Mouse (Mus musculus) embryonic facial prominence, embryonic 13.5 days (tissue): Measurements from ENCODE around the gene Lrwd1. TPM values are rescaled to one million over a fixed set of nuclear protein-coding genes. Genes with fewer than 3 reads are reported as not detected.

Experiments used
- ATAC-seq: fragments of 200-750 bp; cut with Nextera tagmentation; 2 replicates; pipeline ENCODE4 v1.8.0; 2017; ENCODE audit warnings: low read depth; ENCODE audit not compliant: insufficient number of reproducible peaks, insufficient read depth, low FRiP score, low TSS enrichment
- H3K27ac ChIP-seq: fragments of 300-500 bp; sonication (generic); 2 replicates; pipeline ENCODE4 v1.5.1; 2015; ENCODE audit warnings: moderate library complexity, mild to moderate bottlenecking, inconsistent platforms
- H3K27me3 ChIP-seq: fragments of 300-500 bp; sonication (generic); 2 replicates; pipeline ENCODE4 v1.6.1; 2015; ENCODE audit warnings: mild to moderate bottlenecking, inconsistent platforms
- H3K36me3 ChIP-seq: fragments of 300-500 bp; sonication (generic); 2 replicates; pipeline ENCODE4 v1.6.1; 2015; ENCODE audit warnings: mild to moderate bottlenecking, inconsistent platforms
- H3K4me1 ChIP-seq: fragments of 300-500 bp; sonication (generic); 2 replicates; pipeline ENCODE4 v1.6.1; 2015; ENCODE audit warnings: inconsistent platforms
- H3K4me2 ChIP-seq: fragments of 300-500 bp; sonication (generic); 2 replicates; pipeline ENCODE4 v1.6.1; 2015; ENCODE audit warnings: moderate library complexity, mild to moderate bottlenecking, inconsistent platforms
- H3K4me3 ChIP-seq: fragments of 300-500 bp; sonication (generic); 2 replicates; pipeline ENCODE4 v1.5.1; 2015; ENCODE audit warnings: mild to moderate bottlenecking, inconsistent platforms
- H3K9ac ChIP-seq: fragments of 300-500 bp; sonication (generic); 2 replicates; pipeline ENCODE4 v1.6.1; 2015; ENCODE audit warnings: mild to moderate bottlenecking, inconsistent platforms
- H3K9me3 ChIP-seq: fragments of 300-500 bp; sonication (generic); 2 replicates; pipeline ENCODE4 v1.6.1; 2016; ENCODE audit warnings: inconsistent platforms
- WGBS: fragments of 180-500 bp; shearing (Covaris S2); methylation state at CpG from one replicate; pipeline ENCODE4 v1.1.7; 2015; ENCODE audit warnings: mixed read lengths; 5-methylcytosine and 5-hydroxymethylcytosine counted together
- polyA plus RNA-seq: library from polyadenylated mRNA; unstranded; fragments of >200 nt; fragmentation: Nextera tagmentation; extraction: Ambion mirVana; gene quantifications from 2 replicates; pipeline ENCODE4 v1.2.1, GENCODE M21; 2015

Lrwd1 gene
- polyA plus RNA-seq, 1 experiment from 2014 or later, result 42.1 TPM

DNA sequence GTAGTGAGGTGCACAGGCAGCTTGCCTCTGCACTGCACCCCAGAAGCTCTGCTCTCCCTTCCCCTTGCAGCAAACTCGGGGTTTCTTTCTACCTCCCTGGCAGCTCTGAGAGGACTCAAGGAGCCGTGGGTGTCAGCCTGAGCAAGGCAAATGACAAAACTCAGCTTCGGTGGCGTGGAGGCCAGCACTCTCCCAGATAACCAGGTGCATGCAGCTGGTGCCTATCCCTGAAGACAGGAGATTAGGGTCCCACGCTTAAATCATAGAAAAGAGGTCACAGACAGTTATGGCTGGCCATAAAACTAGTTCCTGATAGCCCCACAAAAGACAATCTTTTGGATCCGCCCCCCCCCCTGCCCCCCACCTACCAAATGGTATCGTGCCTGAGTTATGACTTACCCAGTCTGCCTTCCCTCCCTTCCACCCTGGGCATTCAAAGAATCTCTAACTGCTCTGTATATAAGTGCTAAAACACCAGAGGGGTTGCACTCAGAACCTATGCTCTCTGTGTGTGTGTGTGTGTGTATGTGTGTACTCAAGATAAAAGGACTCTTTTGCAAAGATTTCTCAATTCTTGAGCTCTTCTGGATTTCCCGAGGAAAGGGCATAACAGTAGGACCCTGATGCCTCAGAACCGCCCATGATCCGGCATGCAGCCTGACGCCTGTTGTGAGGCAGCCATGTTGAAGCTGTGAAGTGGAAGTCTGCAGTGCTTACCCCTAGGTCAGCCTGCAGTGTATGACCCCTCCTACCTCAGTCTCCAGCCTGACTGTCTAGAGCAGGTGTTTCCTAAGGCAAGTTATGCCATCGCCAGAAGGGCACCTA lies 8.9 kb upstream of the Lrwd1 start:
- H3K27ac ChIP-seq, result no peak overlapping the region
- no peak for ATAC-seq
- WGBS, result 76% methylated on average over 12 of the region's 12 CpGs
- H3K36me3 ChIP-seq, result peaks cover 29% of the 10 kb centered on the region
- no peaks in the 10 kb centered on the region for H3K4me1 ChIP-seq
- no peak overlapping the region for H3K9ac ChIP-seq
- H3K27me3 ChIP-seq, result no peaks in the 10 kb centered on the region
- H3K4me3 ChIP-seq, result no peak overlapping the region
- H3K9me3 ChIP-seq, result no peaks in the 10 kb centered on the region; the same call in 1 of the 2 replicates
- H3K4me2 ChIP-seq, result no peak overlapping the region

DNA sequence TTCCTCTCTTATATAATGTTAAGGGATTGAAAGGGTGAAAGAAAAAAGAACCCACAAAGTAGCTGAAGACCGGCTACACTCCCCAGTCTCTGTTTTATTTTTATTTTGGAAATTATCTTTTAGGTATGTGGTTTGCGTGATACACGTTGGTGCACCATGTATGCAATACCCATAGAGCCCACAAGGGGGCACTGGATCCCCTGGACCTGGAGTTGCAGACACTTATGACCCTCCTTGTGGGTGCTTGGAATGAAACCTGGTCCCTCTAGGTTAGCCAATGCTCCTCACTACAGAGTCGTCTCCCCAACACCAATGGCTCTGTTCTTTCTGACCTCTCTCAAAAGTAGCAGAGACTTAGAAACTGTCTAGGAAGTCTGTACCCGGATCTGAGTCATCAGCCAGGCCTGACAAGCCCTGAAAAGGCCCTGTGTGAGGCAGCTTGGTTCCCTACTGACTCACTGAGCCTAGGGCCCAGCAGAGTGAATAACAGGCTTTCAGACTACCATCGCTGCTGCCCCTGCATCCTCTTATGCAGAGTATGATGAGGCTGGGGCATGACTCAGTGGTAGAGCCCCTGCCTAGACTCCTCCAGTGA lies 7.4 kb upstream of the Lrwd1 start:
- H3K36me3 ChIP-seq, result peaks cover 44% of the 10 kb centered on the region
- no peak overlapping the region for H3K9ac ChIP-seq
- H3K4me1 ChIP-seq, result no peaks in the 10 kb centered on the region
- no peak overlapping the region for H3K27ac ChIP-seq
- no peak for ATAC-seq
- no peaks in the 10 kb centered on the region for H3K27me3 ChIP-seq
- no peak overlapping the region for H3K4me2 ChIP-seq
- 86% methylated on average over 6 of the region's 6 CpGs for WGBS
- H3K4me3 ChIP-seq, result no peak overlapping the region
- no peaks in the 10 kb centered on the region; the same call in 1 of the 2 replicates for H3K9me3 ChIP-seq

DNA sequence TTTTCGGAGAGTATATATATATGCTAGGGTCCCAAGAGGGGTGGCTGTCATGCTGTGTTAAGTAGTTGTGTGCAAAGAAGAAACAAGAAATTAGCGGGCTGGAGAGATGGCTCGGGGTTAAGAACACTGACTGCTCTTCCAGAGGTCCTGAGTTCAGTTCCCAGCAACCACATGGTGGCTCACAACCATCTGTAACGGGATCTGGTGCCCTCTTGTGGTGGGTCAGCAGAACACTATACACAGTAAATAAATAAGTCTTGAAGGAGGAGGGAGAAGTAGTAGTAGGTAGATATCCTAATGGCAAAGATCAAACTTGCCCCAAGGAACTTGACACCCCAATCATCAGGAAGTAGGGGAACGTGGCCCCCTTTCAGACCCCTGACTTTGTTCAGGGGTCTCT lies 6.9 kb upstream of the Lrwd1 start:
- no peaks in the 10 kb centered on the region; the same call in 1 of the 2 replicates for H3K4me1 ChIP-seq
- no peaks in the 10 kb centered on the region for H3K27me3 ChIP-seq
- WGBS, result 81% methylated on average over 5 of the region's 5 CpGs
- no peak for ATAC-seq
- H3K27ac ChIP-seq, result no peak overlapping the region
- H3K4me2 ChIP-seq, result no peak overlapping the region
- no peak overlapping the region for H3K4me3 ChIP-seq
- H3K36me3 ChIP-seq, result peaks cover 49% of the 10 kb centered on the region
- no peak overlapping the region for H3K9ac ChIP-seq
- no peaks in the 10 kb centered on the region; the same call in 1 of the 2 replicates for H3K9me3 ChIP-seq

DNA sequence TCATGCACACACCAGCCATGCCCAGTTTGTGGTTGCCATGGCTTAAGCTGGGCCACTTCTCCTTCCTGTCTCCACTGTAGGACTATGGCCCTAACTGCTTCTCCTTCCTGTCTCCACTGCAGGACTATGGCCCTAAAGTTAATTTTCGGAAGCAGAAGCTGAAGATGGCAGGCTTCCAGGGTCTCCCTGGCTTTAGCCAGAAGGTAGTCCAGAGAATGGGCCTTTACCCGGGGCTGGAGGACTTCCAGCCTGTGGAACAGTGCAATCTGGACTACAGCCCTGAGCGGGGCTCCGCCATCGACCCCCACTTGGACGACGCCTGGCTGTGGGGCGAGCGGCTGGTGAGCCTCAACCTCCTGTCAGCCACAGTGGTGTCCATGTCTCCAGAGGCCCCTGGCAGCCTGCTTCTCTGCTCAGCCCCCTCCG lies 4.2 kb upstream of the Lrwd1 start:
- Histone ChIP-seq H3K27me3 (no peaks in the 10 kb centered on the region), H3K9me3 (no peaks in the 10 kb centered on the region; the same call in 1 of the 2 replicates), H3K4me1 (peaks cover 14% of the 10 kb centered on the region), H3K9ac (no peak overlapping the region), H3K4me3 (no peak overlapping the region), H3K27ac (no peak overlapping the region), H3K36me3 (peaks cover 49% of the 10 kb centered on the region), H3K4me2 (no peak overlapping the region)
- 94% methylated on average over 10 of the region's 10 CpGs for WGBS
- ATAC-seq, result no peak

DNA sequence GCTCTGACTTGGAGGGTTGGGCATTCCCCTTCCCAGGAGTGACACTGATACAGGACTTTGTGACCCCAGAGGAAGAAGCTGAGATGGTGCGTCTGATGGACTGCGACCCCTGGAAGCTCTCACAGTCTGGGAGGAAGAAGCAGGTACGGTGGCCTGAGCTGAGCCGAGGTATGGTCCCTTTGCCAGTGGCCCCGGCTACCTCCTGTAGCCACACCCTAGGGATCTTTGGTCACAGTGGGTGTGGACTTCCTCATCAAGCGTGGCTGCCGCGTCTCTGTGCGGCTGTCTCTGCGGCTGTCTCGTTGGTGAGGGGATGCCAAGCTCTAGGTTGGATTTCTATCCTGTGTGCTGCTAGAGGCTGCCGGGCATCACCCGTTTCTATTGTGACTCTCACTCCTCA lies 3.5 kb upstream of the Lrwd1 start:
- WGBS, result 96% methylated on average over 13 of the region's 13 CpGs
- H3K4me1 ChIP-seq, result peaks cover 21% of the 10 kb centered on the region
- no peak overlapping the region for H3K4me2 ChIP-seq
- no peak overlapping the region for H3K4me3 ChIP-seq
- H3K27ac ChIP-seq, result no peak overlapping the region
- no peak overlapping the region for H3K9ac ChIP-seq
- H3K36me3 ChIP-seq, result peaks cover 49% of the 10 kb centered on the region
- H3K9me3 ChIP-seq, result no peaks in the 10 kb centered on the region; the same call in 1 of the 2 replicates
- H3K27me3 ChIP-seq, result no peaks in the 10 kb centered on the region
- no peak for ATAC-seq

DNA sequence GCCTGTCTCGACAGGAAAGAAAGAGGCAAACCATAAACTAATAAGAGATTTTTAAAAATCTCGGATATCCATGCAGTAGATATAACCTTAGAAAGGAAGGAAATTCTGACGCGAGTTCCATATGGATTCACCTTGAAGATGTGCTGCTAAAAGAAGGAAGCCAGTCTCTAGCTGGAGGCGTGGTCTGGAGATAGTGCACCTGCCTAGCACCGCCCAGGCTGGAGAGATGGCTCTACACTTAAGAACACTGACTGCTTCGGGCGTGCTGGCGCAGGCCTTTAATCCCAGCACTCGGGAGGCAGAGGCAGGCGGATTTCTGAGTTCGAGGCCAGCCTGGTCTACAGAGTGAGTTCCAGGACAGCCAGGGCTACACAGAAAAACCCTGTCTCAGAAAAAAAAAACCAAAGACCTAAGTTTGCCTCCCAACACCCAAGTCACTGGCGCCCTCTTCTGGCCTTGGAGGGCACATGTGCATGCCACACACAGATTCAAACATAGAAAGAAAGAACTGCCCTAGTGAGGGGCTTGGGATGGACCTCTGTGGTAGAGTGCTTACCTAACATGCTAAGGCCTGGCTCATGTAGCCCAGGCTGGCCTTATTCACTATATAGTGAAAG lies 1.9 kb upstream of the Lrwd1 start:
- 79% methylated on average over 13 of the region's 13 CpGs for WGBS
- Histone ChIP-seq H3K36me3 (peaks cover 60% of the 10 kb centered on the region), H3K4me1 (peaks cover 22% of the 10 kb centered on the region), H3K9me3 (no peaks in the 10 kb centered on the region), H3K27ac (no peak overlapping the region), H3K9ac (no peak overlapping the region), H3K4me3 (no peak overlapping the region), H3K27me3 (no peaks in the 10 kb centered on the region), H3K4me2 (no peak overlapping the region)
- no peak for ATAC-seq

DNA sequence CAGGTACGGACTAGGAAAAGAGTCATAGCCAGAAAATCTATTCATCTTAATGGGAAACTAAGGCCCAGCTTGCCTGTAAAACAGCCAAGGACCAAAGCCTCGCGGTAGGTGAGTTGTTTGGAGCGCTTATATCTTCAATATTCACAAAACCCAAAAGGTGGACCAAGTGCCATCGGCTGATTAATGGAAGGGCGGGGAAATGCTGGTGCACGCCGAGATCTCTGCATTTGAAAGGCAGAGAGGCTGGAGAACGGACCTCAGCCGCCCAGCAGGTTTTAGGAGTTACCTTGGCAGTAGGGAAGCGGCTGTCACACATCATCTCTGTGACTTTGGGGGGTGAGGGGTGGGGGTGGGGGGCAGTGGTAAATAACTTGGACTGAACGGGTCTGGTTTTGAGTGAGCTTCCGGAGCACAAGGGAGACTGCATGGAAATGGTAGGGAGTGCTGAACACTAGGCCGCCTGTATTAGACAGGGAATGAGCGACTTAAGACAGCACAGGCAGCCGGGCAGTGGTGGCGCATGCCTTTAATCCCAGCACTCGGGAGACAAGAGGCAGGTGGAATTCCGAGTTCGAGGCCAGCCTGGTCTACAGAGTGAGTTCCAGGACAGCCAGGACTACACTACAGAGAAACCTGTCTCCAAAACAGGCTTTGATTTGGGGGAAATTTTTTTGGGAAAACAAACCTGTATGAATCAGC lies 567 bp upstream of the Lrwd1 start:
- Histone ChIP-seq H3K4me3 (peak overlapping the region; percentile 79), H3K27ac (peak overlapping the region; percentile 39), H3K4me2 (peak overlapping the region; percentile 68), H3K4me1 (peaks cover 22% of the 10 kb centered on the region), H3K36me3 (peaks cover 60% of the 10 kb centered on the region), H3K9me3 (no peaks in the 10 kb centered on the region), H3K27me3 (no peaks in the 10 kb centered on the region), H3K9ac (peak overlapping the region; percentile 88)
- no peak for ATAC-seq
- 5% methylated on average over 20 of the region's 20 CpGs for WGBS

DNA sequence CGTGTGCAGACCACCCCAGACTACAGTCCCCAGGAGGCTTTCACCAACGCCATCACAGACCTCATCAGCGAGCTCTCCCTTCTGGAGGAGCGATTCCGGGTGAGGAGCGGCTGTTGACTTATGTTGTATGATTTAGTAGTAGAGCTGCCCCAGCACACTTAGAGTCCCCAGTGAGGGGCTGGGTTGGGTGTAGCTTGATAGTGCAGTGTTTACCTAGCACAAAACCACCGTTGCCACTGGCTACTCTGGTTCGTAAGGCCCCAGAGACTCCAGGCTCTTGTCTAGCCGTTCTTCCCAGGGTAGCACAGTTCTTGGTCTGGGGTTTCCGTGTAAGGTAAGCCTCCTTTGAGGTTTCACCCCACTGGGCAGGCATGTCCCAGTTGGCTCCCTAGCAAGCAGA lies 13.7 kb downstream of the Lrwd1 start:
- no peak for ATAC-seq
- Histone ChIP-seq H3K36me3 (peaks cover 78% of the 10 kb centered on the region), H3K9ac (no peak overlapping the region), H3K4me1 (peaks cover 12% of the 10 kb centered on the region), H3K9me3 (no peaks in the 10 kb centered on the region), H3K4me2 (no peak overlapping the region), H3K27me3 (no peaks in the 10 kb centered on the region), H3K4me3 (no peak overlapping the region), H3K27ac (no peak overlapping the region)
- 84% methylated on average over 10 of the region's 10 CpGs for WGBS

DNA sequence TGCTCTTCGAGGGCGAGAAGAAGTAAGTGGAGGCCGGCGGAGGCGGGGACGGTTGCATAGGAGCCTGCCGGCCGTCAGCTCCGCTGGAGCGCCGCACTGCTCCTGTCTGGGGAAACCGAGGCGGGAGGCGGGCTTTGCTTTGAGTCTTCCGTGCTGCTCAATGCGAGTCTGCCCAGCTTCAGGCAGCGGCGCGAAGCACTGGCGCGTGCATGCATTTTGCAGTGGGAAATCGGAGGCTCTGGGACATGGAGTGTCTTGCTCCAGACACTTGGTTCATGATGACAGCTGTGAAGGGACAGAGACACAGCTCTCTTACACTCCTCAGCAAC lies 19.1 kb downstream of the Lrwd1 start:
- Histone ChIP-seq H3K27me3 (no peaks in the 10 kb centered on the region), H3K4me2 (peak overlapping the region; percentile 90), H3K4me1 (peaks cover 21% of the 10 kb centered on the region), H3K9ac (peak overlapping the region; percentile 93), H3K9me3 (no peaks in the 10 kb centered on the region), H3K36me3 (peaks cover 27% of the 10 kb centered on the region), H3K4me3 (peak overlapping the region; percentile 96), H3K27ac (peak overlapping the region; percentile 64; the same call in 1 of the 2 replicates)
- WGBS, result under 1% methylated on average over 22 of the region's 22 CpGs
- no peak for ATAC-seq

DNA sequence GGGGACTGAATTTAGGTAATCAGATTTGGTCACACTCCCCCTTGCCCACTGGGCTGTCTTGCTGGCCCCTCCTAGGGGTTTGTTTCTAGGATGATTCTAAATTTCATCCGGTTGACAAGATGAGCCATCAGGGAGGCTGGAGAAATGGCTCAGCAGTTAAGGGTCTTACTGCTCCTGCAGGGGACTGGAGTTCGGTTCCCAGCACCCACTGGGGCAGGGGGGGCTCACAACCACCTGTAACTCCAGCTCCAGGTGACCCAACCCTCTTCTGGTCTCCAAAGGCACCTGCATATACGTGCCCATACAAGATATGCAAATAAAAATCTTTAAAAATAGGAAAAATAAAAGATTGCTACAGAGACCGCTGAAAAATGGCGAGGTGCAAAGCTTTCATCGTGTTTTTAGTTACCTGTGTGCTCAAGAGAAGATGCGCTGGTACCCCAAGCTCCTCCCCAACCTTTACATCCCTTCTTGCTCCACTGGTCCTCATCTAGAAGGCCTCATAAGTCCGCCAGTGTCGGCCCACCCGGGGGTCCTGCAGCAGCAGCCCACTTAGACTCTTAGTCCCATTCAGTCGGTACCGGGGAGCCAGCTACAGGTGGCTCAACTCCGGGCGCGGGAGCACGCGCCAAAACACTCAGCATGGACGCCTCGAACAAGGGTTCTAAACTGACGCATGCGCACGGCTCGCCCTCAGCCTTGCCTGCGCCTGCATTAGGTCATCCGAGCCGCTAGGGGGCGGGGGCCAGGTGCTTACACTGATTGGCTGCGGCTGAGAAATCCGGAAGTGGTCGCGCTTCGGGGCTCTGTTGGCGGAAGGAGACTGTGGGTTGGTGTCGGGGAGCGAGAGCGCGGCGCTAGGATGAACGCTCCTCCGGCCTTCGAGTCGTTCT lies 19.7 kb downstream of the Lrwd1 start, which contains the start of gene Polr2j:
Gene Polr2j, plus strand, starts transcription at position 741 of the 893 bp plus-strand sequence.
- peak; percentile 86 for ATAC-seq
- peak within 1 kb of the TSS; percentile 64; the same call in 1 of the 2 replicates for H3K27ac ChIP-seq
- peak within 1 kb of the TSS; percentile 93 for H3K9ac ChIP-seq
- peaks cover 21% of the 10 kb centered on the region for H3K4me1 ChIP-seq
- peaks cover 21% of the 10 kb centered on the region for H3K36me3 ChIP-seq
- H3K27me3 ChIP-seq, result no peaks in the 10 kb centered on the region
- WGBS, result 3% methylated on average over 42 of the region's 42 CpGs
- H3K4me2 ChIP-seq, result peak within 1 kb of the TSS; percentile 90
- peak within 1 kb of the TSS; percentile 96 for H3K4me3 ChIP-seq
- no peaks in the 10 kb centered on the region for H3K9me3 ChIP-seq
